Mouse (Mus musculus): ENCODE measurements at regions not wholly inside any gene's neighbourhood (a gene's known extent, or its start where the extent isn't known, plus 50 kb on each side); places are given as distances from the start of the nearest gene placed in this dataset.

- DNase-seq (ENCODE audit: low spot score in 2 of 2) = no peak
These were observed 87.2 kb upstream of the Cxcr4 start for GRCm38 (mm10) chr1:128679005-128679980.

GRCm38 (mm10) chr1:128675538-128675937, 83.4 kb upstream of the Cxcr4 start:
- DNase-seq (ENCODE audit: low spot score in 2 of 2) = no peak

GRCm38 (mm10) chr1:128672306-128672705, 80.2 kb upstream of the Cxcr4 start:
- no peak for DNase-seq (ENCODE audit: low spot score in 2 of 2)

GRCm38 (mm10) chr1:128671495-128671894, 79.4 kb upstream of the Cxcr4 start:
- DNase-seq (ENCODE audit: low spot score in 2 of 2) = no peak

GRCm38 (mm10) chr1:128671016-128671415, 78.9 kb upstream of the Cxcr4 start:
- DNase-seq (ENCODE audit: low spot score in 2 of 2) = no peak

- DNase-seq (ENCODE audit: low spot score in 2 of 2) = no peak
These were observed 77.2 kb upstream of the Cxcr4 start for GRCm38 (mm10) chr1:128669241-128669666.

GRCm38 (mm10) chr1:128668718-128669117, 76.6 kb upstream of the Cxcr4 start:
- DNase-seq (ENCODE audit: low spot score in 2 of 2) = no peak

- no peak for DNase-seq (ENCODE audit: low spot score in 2 of 2)
These were observed 75.1 kb upstream of the Cxcr4 start for GRCm38 (mm10) chr1:128667121-128667762.

- DNase-seq (ENCODE audit: low spot score in 2 of 2) = no peak
These were observed 71.1 kb upstream of the Cxcr4 start for GRCm38 (mm10) chr1:128663207-128663606.

GRCm38 (mm10) chr1:128659857-128660256, 67.8 kb upstream of the Cxcr4 start:
- peak in 1 of 2 experiments; percentile 27 for DNase-seq (ENCODE audit: low spot score in 2 of 2)

- no peak for DNase-seq (ENCODE audit: low spot score in 2 of 2)
These were observed 66.7 kb upstream of the Cxcr4 start for GRCm38 (mm10) chr1:128658802-128659201.

- no peak for DNase-seq (ENCODE audit: low spot score in 2 of 2)
These were observed 62.2 kb upstream of the Cxcr4 start for GRCm38 (mm10) chr1:128654099-128654862.

- DNase-seq (ENCODE audit: low spot score in 2 of 2) = no peak
These were observed 58.5 kb upstream of the Cxcr4 start for GRCm38 (mm10) chr1:128650596-128650995.

- no peak for DNase-seq (ENCODE audit: low spot score in 2 of 2)
These were observed 57.5 kb upstream of the Cxcr4 start for GRCm38 (mm10) chr1:128649490-128650178.

- no peak for DNase-seq (ENCODE audit: low spot score in 2 of 2)
These were observed 51.3 kb upstream of the Cxcr4 start for GRCm38 (mm10) chr1:128643316-128643776.

GRCm38 (mm10) chr1:128642212-128642611, 50.1 kb upstream of the Cxcr4 start:
- no peak for DNase-seq (ENCODE audit: low spot score in 2 of 2)
